ENCODE assay signal across 8 mouse cellular contexts in genomic region chr9:37554838-37555748, GRCm38 (mm10). TPM values are rescaled to one million over a fixed set of nuclear protein-coding genes. Genes with fewer than 3 reads are reported as not detected.
DNase-seq lines count a peak whose midpoint lies in the region; ATAC-seq lines count a peak whose summit lies in the region.
"Had no signal": no experiment of that assay in that cellular context is flagged by ENCODE, and none has a peak within 500 bp of the region (broad histone marks: within the 10 kb centered on the region; RNA-seq: fewer than 3 reads in every experiment).

Gene Siae, plus strand, starts transcription at chr9:37555698.

- H3K9me3 ChIP-seq in limb, embryonic 13.5 days, result no peaks in the 10 kb centered on the region
- no peaks in the 10 kb centered on the region for H3K9me3 ChIP-seq in limb, embryonic 10.5 days (replicated peaks)
- H3K9me3 ChIP-seq in embryonic facial prominence, embryonic 14.5 days (ENCODE audit: control insufficient read depth, low read length), result no peaks in the 10 kb centered on the region
- no peaks in the 10 kb centered on the region for H3K9me3 ChIP-seq in liver, embryonic 12.5 days (replicated peaks)

- 31% methylated on average over 7 of the region's 7 CpGs for WGBS in limb, embryonic 13.5 days
- 32% methylated on average over 7 of the region's 7 CpGs for WGBS in limb, embryonic 10.5 days
- WGBS in embryonic facial prominence, embryonic 14.5 days, result 22% methylated on average over 7 of the region's 7 CpGs
- 27% methylated on average over 7 of the region's 7 CpGs for WGBS in liver, embryonic 12.5 days (ENCODE audit: insufficient replicate concordance)

- H3K4me2 ChIP-seq in limb, embryonic 13.5 days (replicated peaks), result 0 out of 2 replicates have a peak within 1 kb of the TSS, but pooled peaks have one; percentile 1
- H3K4me2 ChIP-seq in embryonic facial prominence, embryonic 14.5 days (ENCODE audit: low read depth, low read length), result 0 out of 2 replicates have a peak within 1 kb of the TSS, but pooled peaks have one; percentile 5
- no peak within 1 kb of the TSS for H3K4me2 ChIP-seq in liver, embryonic 12.5 days

- H3K27ac ChIP-seq in limb, embryonic 13.5 days, result no peak within 1 kb of the TSS
- no peak within 1 kb of the TSS for H3K27ac ChIP-seq in limb, embryonic 10.5 days
- peak within 1 kb of the TSS; percentile 45; the same call in 1 of the 2 replicates for H3K27ac ChIP-seq in embryonic facial prominence, embryonic 14.5 days (replicated peaks; ENCODE audit: low read depth, low read length)
- H3K27ac ChIP-seq in liver, embryonic 12.5 days, result peak within 1 kb of the TSS; percentile 47

- DNase-seq in limb, embryonic 10.5 days (ENCODE audit: low spot score), result no peak
- no peak for DNase-seq in adrenal gland, adult 2 months
- peak; percentile 50 for DNase-seq in embryonic facial prominence, embryonic 14.5 days (ENCODE audit: low spot score)
- DNase-seq in thymus, postnatal 14 days, result no peak
- no peak for DNase-seq in heart, postnatal 14 days
- DNase-seq: kidney, postnatal 4 days had no signal

- 0 out of 2 replicates have a peak within 1 kb of the TSS, but pooled peaks have one; percentile 13 for H3K9ac ChIP-seq in limb, embryonic 13.5 days
- no peak within 1 kb of the TSS for H3K9ac ChIP-seq in embryonic facial prominence, embryonic 14.5 days (ENCODE audit: low read depth, low read length)
- H3K9ac ChIP-seq in liver, embryonic 12.5 days, result no peak within 1 kb of the TSS

- intact Hi-C loops in heart, postnatal 14 days (cut with DNase I), result loop anchor here (5.0 kb wide), 1 partner anchor 57 kb away; the partner anchor contains the start of gene Spa17

- H3K27me3 ChIP-seq in limb, embryonic 13.5 days, result peaks cover 60% of the 10 kb centered on the region
- peaks cover 68% of the 10 kb centered on the region for H3K27me3 ChIP-seq in limb, embryonic 10.5 days (ENCODE audit: low read depth, poor library complexity, severe bottlenecking)
- peaks cover 22% of the 10 kb centered on the region for H3K27me3 ChIP-seq in embryonic facial prominence, embryonic 14.5 days (replicated peaks; ENCODE audit: control insufficient read depth, insufficient read depth, low read length)
- H3K27me3 ChIP-seq in liver, embryonic 12.5 days (replicated peaks), result peaks cover 31% of the 10 kb centered on the region

- ATAC-seq in limb, embryonic 13.5 days (ENCODE audit: low FRiP score, low read depth), result no peak
- no peak for ATAC-seq in embryonic facial prominence, embryonic 14.5 days (ENCODE audit: low read depth)
- ATAC-seq in liver, embryonic 12.5 days, result no peak

- no peak within 1 kb of the TSS for H3K4me3 ChIP-seq in limb, embryonic 13.5 days
- H3K4me3 ChIP-seq in limb, embryonic 10.5 days, result no peak within 1 kb of the TSS
- no peak within 1 kb of the TSS for H3K4me3 ChIP-seq in embryonic facial prominence, embryonic 14.5 days (ENCODE audit: low read depth, low read length)
- no peak within 1 kb of the TSS for H3K4me3 ChIP-seq in liver, embryonic 12.5 days

- peaks cover 30% of the 10 kb centered on the region for H3K4me1 ChIP-seq in limb, embryonic 13.5 days
- H3K4me1 ChIP-seq in limb, embryonic 10.5 days, result peaks cover 26% of the 10 kb centered on the region
- H3K4me1 ChIP-seq in embryonic facial prominence, embryonic 14.5 days (ENCODE audit: control insufficient read depth, insufficient read depth, low read length), result peaks cover 15% of the 10 kb centered on the region
- H3K4me1 ChIP-seq in liver, embryonic 12.5 days, result peaks cover 46% of the 10 kb centered on the region

- H3K36me3 ChIP-seq in limb, embryonic 13.5 days, result no peaks in the 10 kb centered on the region
- H3K36me3 ChIP-seq in limb, embryonic 10.5 days, result no peaks in the 10 kb centered on the region
- no peaks in the 10 kb centered on the region for H3K36me3 ChIP-seq in embryonic facial prominence, embryonic 14.5 days (ENCODE audit: control insufficient read depth, insufficient read depth, low read length)
- H3K36me3 ChIP-seq in liver, embryonic 12.5 days, result no peaks in the 10 kb centered on the region

RNA-seq across cellular contexts. Expression of gene Siae, which starts in this region (rescaled TPM):
- 6.7 and 7.8 TPM in 2 replicates for polyA plus RNA-seq in limb, embryonic 13.5 days (2015; fragmentation: Nextera tagmentation; extraction: Ambion mirVana)
- 3.1 and 3.4 TPM in 2 replicates for polyA plus RNA-seq in limb, embryonic 10.5 days (2016; fragmentation: Nextera tagmentation; extraction: Ambion mirVana)
- total RNA-seq in adrenal gland, adult 2 months (2021), result 10 to 100 TPM; 16.5 to 17.7 TPM
- polyA plus RNA-seq in adrenal gland, adult 2 months (2012; rRNA removed), result 4.5 and 4.9 TPM in 2 replicates
- 13.4 and 13.9 TPM in 2 replicates for polyA plus RNA-seq in embryonic facial prominence, embryonic 14.5 days (2014; fragmentation: Nextera tagmentation; extraction: Ambion mirVana)
- 5.6 and 5.7 TPM in 2 replicates for polyA plus RNA-seq in liver, embryonic 12.5 days (2016; fragmentation: Nextera tagmentation; extraction: Ambion mirVana)
- 1 to 10 TPM; 7.8 to 9.1 TPM for total RNA-seq in heart, postnatal 14 days (2021)

Comparison
In these comparisons a context has a peak if more than half of its experiments do, and no peak if none do; other contexts are left out.
1. H3K27ac ChIP-seq: peak in embryonic facial prominence, embryonic 14.5 days (single experiment) and liver, embryonic 12.5 days (single experiment); none in limb, embryonic 13.5 days (single experiment) and limb, embryonic 10.5 days (single experiment).